Mouse (Mus musculus): ENCODE data around the gene Aldh1a2. TPM values are rescaled to one million over a fixed set of nuclear protein-coding genes. Genes with fewer than 3 reads are reported as not detected.

The Aldh1a2 gene
- polyA plus RNA-seq, 1 experiment = 0.56 TPM

DNA sequence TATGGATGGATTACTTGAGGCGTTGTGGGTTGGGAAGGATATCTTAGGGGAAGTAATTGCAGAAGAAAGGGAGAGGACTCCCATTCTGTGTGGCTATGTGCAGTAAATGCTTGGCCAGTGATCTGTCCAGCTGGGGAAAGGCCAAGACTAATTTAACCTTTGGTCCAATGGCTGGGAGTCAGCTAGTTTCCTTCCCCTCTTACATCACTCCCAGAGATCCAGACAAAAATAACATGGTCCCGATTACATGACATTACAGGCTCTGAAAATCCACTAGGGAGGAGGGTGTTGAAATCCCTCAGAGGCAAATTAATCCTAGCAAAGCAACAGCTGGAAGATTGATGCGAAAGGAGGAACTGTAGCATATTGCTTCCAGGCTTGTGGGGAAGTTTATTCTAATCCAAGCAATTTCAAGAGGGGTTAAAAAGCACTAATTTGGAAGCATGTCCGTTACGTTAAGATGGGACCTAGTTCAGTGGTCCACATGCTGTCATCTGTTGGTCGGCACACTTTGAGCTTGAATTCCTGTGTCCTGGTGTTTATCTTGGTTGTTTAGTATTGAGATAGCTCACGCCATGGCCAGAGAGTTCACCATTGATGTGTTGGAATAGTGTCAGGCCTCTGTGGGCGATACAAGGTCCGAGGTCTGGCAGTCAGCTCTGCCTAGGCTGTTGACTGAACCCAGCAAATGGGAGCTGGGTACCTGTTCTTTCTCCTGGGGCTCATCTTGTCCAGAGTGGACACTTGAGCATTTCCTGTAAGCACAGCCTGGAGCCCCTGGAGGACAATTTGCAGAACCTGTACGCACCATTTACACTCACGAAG, 101.7 kb downstream of the Aldh1a2 start:
- Histone ChIP-seq H3K4me3 (ENCODE audit: extremely low read depth, insufficient read depth, insufficient read length) (no peak overlapping the region), H3K27ac (ENCODE audit: insufficient read depth, low read length) (no peak overlapping the region), H3K36me3 (ENCODE audit: control insufficient read depth, insufficient read depth, low read length) (no peaks in the 10 kb centered on the region), H3K4me1 (ENCODE audit: control insufficient read depth, insufficient read depth, insufficient read length) (no peaks in the 10 kb centered on the region), H3K27me3 (ENCODE audit: control insufficient read depth, insufficient read depth, low read length) (no peaks in the 10 kb centered on the region)
- TF ChIP-seq CTCF (IDR thresholded peaks at IDR 0.05; ENCODE audit: extremely low read depth, insufficient read depth, insufficient read length, insufficient replicate concordance) = no peak
- TF ChIP-seq POLR2A (IDR thresholded peaks at IDR 0.05; ENCODE audit: low read depth, low read length) = no peak
- 82% methylated on average over 11 of the region's 11 CpGs for WGBS
- DNase-seq (ENCODE audit: low read depth in 1 of 2, low spot score in 2 of 2) = no peak

DNA sequence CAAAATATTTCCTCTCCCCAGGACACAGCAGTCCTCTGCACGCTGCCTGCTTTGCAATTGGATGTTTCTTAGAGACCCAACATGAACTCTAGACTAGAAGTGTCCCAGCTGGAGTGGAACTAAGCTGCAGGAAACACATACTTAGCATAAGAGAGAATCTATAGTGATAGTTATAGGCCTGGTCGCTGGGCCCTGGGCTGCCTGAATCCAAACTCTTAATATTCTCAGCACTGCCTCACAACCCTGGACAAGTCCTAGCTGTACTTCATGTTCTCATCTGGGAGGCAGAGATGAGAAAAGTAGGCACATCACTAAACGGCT, 102.3 kb downstream of the Aldh1a2 start:
- H3K36me3 ChIP-seq (ENCODE audit: control insufficient read depth, insufficient read depth, low read length) = no peaks in the 10 kb centered on the region
- no peak for DNase-seq (ENCODE audit: low read depth in 1 of 2, low spot score in 2 of 2)
- no peak overlapping the region for H3K27ac ChIP-seq (ENCODE audit: insufficient read depth, low read length)
- H3K4me1 ChIP-seq (ENCODE audit: control insufficient read depth, insufficient read depth, insufficient read length) = no peaks in the 10 kb centered on the region
- no peaks in the 10 kb centered on the region for H3K27me3 ChIP-seq (ENCODE audit: control insufficient read depth, insufficient read depth, low read length)
- H3K4me3 ChIP-seq (ENCODE audit: extremely low read depth, insufficient read depth, insufficient read length) = no peak overlapping the region
- TF ChIP-seq POLR2A (IDR thresholded peaks at IDR 0.05; ENCODE audit: low read depth, low read length) (no peak), CTCF (IDR thresholded peaks at IDR 0.05; ENCODE audit: extremely low read depth, insufficient read depth, insufficient read length, insufficient replicate concordance) (no peak)
- 79% methylated on average over 3 of the region's 3 CpGs for WGBS

DNA sequence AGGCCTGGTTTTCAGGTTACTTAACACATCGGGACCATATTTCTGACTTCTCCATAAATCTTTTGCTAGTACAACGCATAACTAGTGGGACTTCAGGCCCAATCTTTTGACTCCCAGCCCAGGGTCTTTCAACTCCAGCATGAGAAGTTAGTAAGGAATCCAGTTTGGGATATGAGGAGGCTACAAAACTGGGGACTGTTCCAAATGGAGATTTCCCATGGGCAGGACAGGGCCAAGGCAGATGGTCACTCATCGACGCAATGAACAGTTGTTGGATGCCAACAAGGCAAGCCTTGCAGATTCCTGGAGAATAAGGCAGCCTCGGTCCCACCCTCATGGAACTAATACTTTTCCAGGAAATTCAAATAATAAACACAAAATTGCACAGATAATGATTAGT, 104.2 kb downstream of the Aldh1a2 start:
- H3K27me3 ChIP-seq (ENCODE audit: control insufficient read depth, insufficient read depth, low read length) = no peaks in the 10 kb centered on the region
- no peaks in the 10 kb centered on the region for H3K36me3 ChIP-seq (ENCODE audit: control insufficient read depth, insufficient read depth, low read length)
- H3K4me1 ChIP-seq (ENCODE audit: control insufficient read depth, insufficient read depth, insufficient read length) = no peaks in the 10 kb centered on the region
- 95% methylated on average over 5 of the region's 5 CpGs for WGBS
- TF ChIP-seq CTCF (IDR thresholded peaks at IDR 0.05; ENCODE audit: extremely low read depth, insufficient read depth, insufficient read length, insufficient replicate concordance) = no peak
- no peak for TF ChIP-seq POLR2A (IDR thresholded peaks at IDR 0.05; ENCODE audit: low read depth, low read length)
- H3K27ac ChIP-seq (ENCODE audit: insufficient read depth, low read length) = no peak overlapping the region
- no peak overlapping the region for H3K4me3 ChIP-seq (ENCODE audit: extremely low read depth, insufficient read depth, insufficient read length)
- no peak for DNase-seq (ENCODE audit: low read depth in 1 of 2, low spot score in 2 of 2)

GRCm38 (mm10) chr9:71320246-71321155, 104.9 kb downstream of the Aldh1a2 start:
- TF ChIP-seq POLR2A (IDR thresholded peaks at IDR 0.05; ENCODE audit: low read depth, low read length) = no peak
- TF ChIP-seq CTCF (IDR thresholded peaks at IDR 0.05; ENCODE audit: extremely low read depth, insufficient read depth, insufficient read length, insufficient replicate concordance) = no peak
- no peaks in the 10 kb centered on the region for H3K36me3 ChIP-seq (ENCODE audit: control insufficient read depth, insufficient read depth, low read length)
- H3K4me3 ChIP-seq (ENCODE audit: extremely low read depth, insufficient read depth, insufficient read length) = no peak overlapping the region
- H3K4me1 ChIP-seq (ENCODE audit: control insufficient read depth, insufficient read depth, insufficient read length) = no peaks in the 10 kb centered on the region
- WGBS = 75% methylated on average over 11 of the region's 11 CpGs
- H3K27me3 ChIP-seq (ENCODE audit: control insufficient read depth, insufficient read depth, low read length) = no peaks in the 10 kb centered on the region
- no peak for DNase-seq (ENCODE audit: low read depth in 1 of 2, low spot score in 2 of 2)
- H3K27ac ChIP-seq (ENCODE audit: insufficient read depth, low read length) = no peak overlapping the region

DNA sequence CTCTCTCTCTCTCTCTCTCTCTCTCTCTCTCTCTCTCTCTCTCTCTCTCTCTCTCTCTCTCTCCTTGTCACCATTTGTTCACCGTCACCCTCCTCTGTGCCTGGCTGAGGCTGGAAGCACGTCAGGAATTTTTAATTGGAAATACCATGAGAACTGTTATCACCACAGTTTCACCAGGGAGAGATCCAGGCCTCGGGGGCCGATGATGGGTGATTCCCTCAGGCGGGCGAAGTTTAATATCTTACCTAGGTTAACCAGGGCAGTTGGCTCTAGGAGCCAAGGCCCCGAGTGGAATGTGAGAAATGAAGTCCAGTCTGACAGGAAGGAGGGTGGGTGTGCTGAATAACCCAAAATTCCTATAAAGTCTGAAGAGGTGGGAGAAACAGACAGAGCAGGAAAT, 105.8 kb downstream of the Aldh1a2 start:
- H3K27me3 ChIP-seq (ENCODE audit: control insufficient read depth, insufficient read depth, low read length) = no peaks in the 10 kb centered on the region
- WGBS = 83% methylated on average over 7 of the region's 7 CpGs
- H3K4me3 ChIP-seq (ENCODE audit: extremely low read depth, insufficient read depth, insufficient read length) = no peak overlapping the region
- H3K4me1 ChIP-seq (ENCODE audit: control insufficient read depth, insufficient read depth, insufficient read length) = no peaks in the 10 kb centered on the region
- no peak for DNase-seq (ENCODE audit: low read depth in 1 of 2, low spot score in 2 of 2)
- H3K36me3 ChIP-seq (ENCODE audit: control insufficient read depth, insufficient read depth, low read length) = no peaks in the 10 kb centered on the region
- no peak overlapping the region for H3K27ac ChIP-seq (ENCODE audit: insufficient read depth, low read length)
- TF ChIP-seq CTCF (IDR thresholded peaks at IDR 0.05; ENCODE audit: extremely low read depth, insufficient read depth, insufficient read length, insufficient replicate concordance) = no peak
- TF ChIP-seq POLR2A (IDR thresholded peaks at IDR 0.05; ENCODE audit: low read depth, low read length) = no peak

- WGBS = 96% methylated on average over 6 of the region's 6 CpGs
These were observed 106.3 kb downstream of the Aldh1a2 start for GRCm38 (mm10) chr9:71321871-71322270.

More at GRCm38 (mm10) chr9:71321871-71322270, 106.3 kb downstream of the Aldh1a2 start:
- Histone ChIP-seq H3K4me1 (ENCODE audit: control insufficient read depth, insufficient read depth, insufficient read length) (no peaks in the 10 kb centered on the region), H3K27me3 (ENCODE audit: control insufficient read depth, insufficient read depth, low read length) (no peaks in the 10 kb centered on the region), H3K36me3 (ENCODE audit: control insufficient read depth, insufficient read depth, low read length) (no peaks in the 10 kb centered on the region), H3K4me3 (ENCODE audit: extremely low read depth, insufficient read depth, insufficient read length) (no peak overlapping the region), H3K27ac (ENCODE audit: insufficient read depth, low read length) (no peak overlapping the region)
- TF ChIP-seq POLR2A (IDR thresholded peaks at IDR 0.05; ENCODE audit: low read depth, low read length) (no peak), CTCF (IDR thresholded peaks at IDR 0.05; ENCODE audit: extremely low read depth, insufficient read depth, insufficient read length, insufficient replicate concordance) (no peak)
- no peak for DNase-seq (ENCODE audit: low read depth in 1 of 2, low spot score in 2 of 2)
